Mouse (Mus musculus) spleen, adult 2 months (tissue): Measurements from ENCODE around the gene Erlin1.

ENCODE experiments used
- CTCF ChIP-seq: fragments of 200-500 bp; IDR thresholded peaks from 2 replicates; pipeline ENCODE4 v1.5.1; 2011; ENCODE audit warnings: mild to moderate bottlenecking, inconsistent platforms; ENCODE audit not compliant: insufficient read depth, insufficient read length, insufficient replicate concordance; ENCODE audit errors: extremely low read depth
- POLR2A ChIP-seq: fragments of 200-500 bp; IDR thresholded peaks from 2 replicates; pipeline ENCODE4 v1.6.1; 2011; ENCODE audit warnings: low read depth, low read length, inconsistent platforms

- TF ChIP-seq POLR2A, result no peak
- TF ChIP-seq CTCF, result no peak
These were observed 55.7 kb downstream of the Erlin1 start for GRCm38 (mm10) chr19:44013862-44014261.
